Mouse (Mus musculus): Measurements from ENCODE around the gene Rab30. TPM values are rescaled to one million over a fixed set of nuclear protein-coding genes. Genes with fewer than 3 reads are reported as not detected.
A peak's percentile ranks its signal among the peaks of the same experiment; 100 is the strongest.

Gene Rab30
- 15.3 and 15.4 TPM in 2 replicates for polyA plus RNA-seq (2012; rRNA removed)

- TF ChIP-seq POLR2A (IDR thresholded peaks at IDR 0.05; ENCODE audit: extremely low read depth, insufficient read depth, low read length): peak; percentile 90
- no peak for TF ChIP-seq CTCF (IDR thresholded peaks at IDR 0.05; ENCODE audit: extremely low read depth, insufficient read depth, low read length)
- Histone ChIP-seq H3K4me1 (ENCODE audit: control insufficient read depth, insufficient read depth, low read length) (peaks cover 3% of the 10 kb centered on the region), H3K27ac (ENCODE audit: insufficient read depth, low read length) (peak within 1 kb of the TSS; percentile 82), H3K4me3 (ENCODE audit: insufficient read depth, low read length) (peak within 1 kb of the TSS; percentile 83)
These were observed at the start of gene Rab30 for GRCm38 (mm10) chr7:92741152-92741860. Gene Rab30, plus strand, starts transcription at chr7:92741603.

DNA sequence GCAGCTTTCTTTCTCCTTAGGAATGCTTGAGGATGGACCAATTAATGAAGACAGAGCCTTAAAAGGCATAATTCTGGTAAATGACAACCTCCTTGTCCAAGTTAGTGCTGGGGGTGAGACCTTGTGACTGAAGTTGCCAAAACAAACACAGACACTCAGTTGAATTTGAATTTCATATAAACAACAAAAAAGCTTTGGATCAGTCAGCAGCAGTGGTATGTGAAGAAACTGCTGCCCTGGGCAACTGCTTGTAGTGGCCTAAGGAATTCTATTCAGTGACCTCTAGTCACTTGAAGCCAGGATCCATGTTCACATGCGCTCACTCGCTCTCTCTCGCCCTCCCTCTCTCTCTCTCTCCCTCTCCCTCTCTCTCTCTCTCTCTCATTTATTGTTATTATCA, 45.0 kb upstream of the Rab30 start:
- Histone ChIP-seq H3K27ac (ENCODE audit: insufficient read depth, low read length) (no peak overlapping the region), H3K4me1 (ENCODE audit: control insufficient read depth, insufficient read depth, low read length) (no peaks in the 10 kb centered on the region), H3K4me3 (ENCODE audit: insufficient read depth, low read length) (no peak overlapping the region)
- no peak for TF ChIP-seq CTCF (IDR thresholded peaks at IDR 0.05; ENCODE audit: extremely low read depth, insufficient read depth, low read length)
- TF ChIP-seq POLR2A (IDR thresholded peaks at IDR 0.05; ENCODE audit: extremely low read depth, insufficient read depth, low read length): no peak

GRCm38 (mm10) chr7:92698770-92699169, 42.6 kb upstream of the Rab30 start:
- Histone ChIP-seq H3K4me1 (ENCODE audit: control insufficient read depth, insufficient read depth, low read length) (no peaks in the 10 kb centered on the region), H3K4me3 (ENCODE audit: insufficient read depth, low read length) (no peak overlapping the region), H3K27ac (ENCODE audit: insufficient read depth, low read length) (no peak overlapping the region)
- TF ChIP-seq POLR2A (IDR thresholded peaks at IDR 0.05; ENCODE audit: extremely low read depth, insufficient read depth, low read length) (no peak), CTCF (IDR thresholded peaks at IDR 0.05; ENCODE audit: extremely low read depth, insufficient read depth, low read length) (no peak)

GRCm38 (mm10) chr7:92703661-92704060, 37.7 kb upstream of the Rab30 start:
- Histone ChIP-seq H3K4me1 (ENCODE audit: control insufficient read depth, insufficient read depth, low read length) (no peaks in the 10 kb centered on the region; the same call in 1 of the 2 replicates), H3K27ac (ENCODE audit: insufficient read depth, low read length) (no peak overlapping the region), H3K4me3 (ENCODE audit: insufficient read depth, low read length) (no peak overlapping the region)
- no peak for TF ChIP-seq POLR2A (IDR thresholded peaks at IDR 0.05; ENCODE audit: extremely low read depth, insufficient read depth, low read length)

DNA sequence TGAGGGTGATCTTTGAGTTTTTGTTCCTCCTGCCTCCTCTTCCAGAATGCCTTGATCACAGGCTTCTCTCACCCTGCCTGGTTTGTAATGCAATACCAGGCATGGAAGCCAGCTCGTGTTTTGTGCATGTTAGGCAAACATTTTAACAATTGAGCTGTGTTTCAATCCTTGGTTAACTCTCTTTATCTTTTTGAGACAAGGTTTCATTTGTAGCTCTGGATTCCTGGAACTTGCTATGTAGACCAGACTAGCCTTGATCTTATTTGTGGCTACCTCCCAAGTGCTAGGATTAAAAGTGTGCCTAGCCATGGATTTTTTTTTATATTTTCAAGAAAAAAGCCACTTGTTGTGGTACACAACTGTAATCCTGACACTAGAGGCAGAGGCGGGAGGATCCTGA, 35.9 kb upstream of the Rab30 start:
- H3K4me1 ChIP-seq (ENCODE audit: control insufficient read depth, insufficient read depth, low read length): no peaks in the 10 kb centered on the region; the same call in 1 of the 2 replicates
- no peak for TF ChIP-seq CTCF (IDR thresholded peaks at IDR 0.05; ENCODE audit: extremely low read depth, insufficient read depth, low read length)
- no peak for TF ChIP-seq POLR2A (IDR thresholded peaks at IDR 0.05; ENCODE audit: extremely low read depth, insufficient read depth, low read length)
- H3K4me3 ChIP-seq (ENCODE audit: insufficient read depth, low read length): no peak overlapping the region
- no peak overlapping the region for H3K27ac ChIP-seq (ENCODE audit: insufficient read depth, low read length)

DNA sequence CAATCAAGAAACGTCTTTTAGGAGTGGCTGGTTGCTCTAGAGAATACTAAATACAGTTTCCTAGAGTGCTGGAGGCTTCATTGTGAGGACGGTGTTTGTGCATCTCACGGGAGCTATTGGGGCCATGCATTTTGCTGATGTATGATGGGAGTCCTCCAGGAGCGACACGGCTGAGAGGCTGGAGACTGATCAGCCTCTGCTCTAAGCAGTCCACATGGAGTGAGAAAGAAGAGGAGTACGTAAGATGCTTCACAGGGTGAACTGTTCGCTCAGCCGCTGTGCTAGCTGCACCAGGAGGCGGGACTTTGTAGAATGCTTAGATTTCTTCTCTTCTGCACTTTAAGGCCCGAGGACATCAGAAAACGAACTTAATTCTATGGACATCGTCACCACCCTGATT, 34.7 kb upstream of the Rab30 start:
- TF ChIP-seq POLR2A (IDR thresholded peaks at IDR 0.05; ENCODE audit: extremely low read depth, insufficient read depth, low read length) (no peak), CTCF (IDR thresholded peaks at IDR 0.05; ENCODE audit: extremely low read depth, insufficient read depth, low read length) (no peak)
- H3K4me3 ChIP-seq (ENCODE audit: insufficient read depth, low read length): no peak overlapping the region
- H3K4me1 ChIP-seq (ENCODE audit: control insufficient read depth, insufficient read depth, low read length): no peaks in the 10 kb centered on the region; the same call in 1 of the 2 replicates
- no peak overlapping the region for H3K27ac ChIP-seq (ENCODE audit: insufficient read depth, low read length)

DNA sequence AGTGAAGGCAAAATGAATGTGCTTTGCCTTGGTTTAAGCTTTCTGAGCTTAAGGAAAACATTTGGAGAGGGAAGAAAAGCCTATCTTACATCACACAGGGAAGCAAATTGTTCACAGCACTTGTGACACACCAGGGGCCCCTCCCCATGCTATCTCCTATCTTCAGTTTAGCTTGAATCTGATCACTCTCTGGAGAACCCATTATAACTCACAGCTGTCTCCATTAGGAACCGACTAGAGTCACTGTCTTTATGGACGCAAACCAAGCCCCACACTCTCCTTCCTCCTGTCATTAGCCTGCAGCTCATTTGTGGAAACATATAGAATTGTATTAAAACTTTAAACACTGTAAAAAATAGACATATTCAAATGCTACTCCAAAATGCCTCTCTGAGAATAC, 31.8 kb upstream of the Rab30 start:
- Histone ChIP-seq H3K4me1 (ENCODE audit: control insufficient read depth, insufficient read depth, low read length) (no peaks in the 10 kb centered on the region; the same call in 1 of the 2 replicates), H3K27ac (ENCODE audit: insufficient read depth, low read length) (no peak overlapping the region), H3K4me3 (ENCODE audit: insufficient read depth, low read length) (no peak overlapping the region)
- TF ChIP-seq CTCF (IDR thresholded peaks at IDR 0.05; ENCODE audit: extremely low read depth, insufficient read depth, low read length): no peak
- no peak for TF ChIP-seq POLR2A (IDR thresholded peaks at IDR 0.05; ENCODE audit: extremely low read depth, insufficient read depth, low read length)

- no peaks in the 10 kb centered on the region for H3K4me1 ChIP-seq (ENCODE audit: control insufficient read depth, insufficient read depth, low read length)
- no peak overlapping the region for H3K27ac ChIP-seq (ENCODE audit: insufficient read depth, low read length)
- no peak overlapping the region for H3K4me3 ChIP-seq (ENCODE audit: insufficient read depth, low read length)
- TF ChIP-seq CTCF (IDR thresholded peaks at IDR 0.05; ENCODE audit: extremely low read depth, insufficient read depth, low read length): no peak
- no peak for TF ChIP-seq POLR2A (IDR thresholded peaks at IDR 0.05; ENCODE audit: extremely low read depth, insufficient read depth, low read length)
These were observed 29.8 kb upstream of the Rab30 start for GRCm38 (mm10) chr7:92711593-92711992.

DNA sequence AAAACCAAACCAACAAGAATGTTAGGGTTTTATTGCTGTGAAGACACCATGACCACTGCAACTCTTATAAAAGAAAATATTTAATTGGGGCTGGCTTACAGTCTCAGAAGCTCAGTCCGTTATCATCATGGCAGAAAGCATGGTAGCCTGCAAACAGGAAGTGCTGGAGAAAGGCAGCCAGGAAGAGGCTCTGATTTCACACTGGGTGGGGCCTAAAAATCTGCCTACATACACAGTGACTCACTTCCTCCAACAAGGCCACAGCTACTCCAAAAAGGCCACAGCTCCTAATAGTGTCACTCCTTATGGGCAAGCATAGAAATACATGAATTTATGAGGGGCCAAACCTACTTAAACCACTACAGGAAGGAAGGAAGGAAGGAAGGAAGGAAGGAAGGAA, 26.3 kb upstream of the Rab30 start:
- Histone ChIP-seq H3K4me1 (ENCODE audit: control insufficient read depth, insufficient read depth, low read length) (no peaks in the 10 kb centered on the region), H3K27ac (ENCODE audit: insufficient read depth, low read length) (no peak overlapping the region), H3K4me3 (ENCODE audit: insufficient read depth, low read length) (no peak overlapping the region)
- TF ChIP-seq CTCF (IDR thresholded peaks at IDR 0.05; ENCODE audit: extremely low read depth, insufficient read depth, low read length): no peak
- no peak for TF ChIP-seq POLR2A (IDR thresholded peaks at IDR 0.05; ENCODE audit: extremely low read depth, insufficient read depth, low read length)

DNA sequence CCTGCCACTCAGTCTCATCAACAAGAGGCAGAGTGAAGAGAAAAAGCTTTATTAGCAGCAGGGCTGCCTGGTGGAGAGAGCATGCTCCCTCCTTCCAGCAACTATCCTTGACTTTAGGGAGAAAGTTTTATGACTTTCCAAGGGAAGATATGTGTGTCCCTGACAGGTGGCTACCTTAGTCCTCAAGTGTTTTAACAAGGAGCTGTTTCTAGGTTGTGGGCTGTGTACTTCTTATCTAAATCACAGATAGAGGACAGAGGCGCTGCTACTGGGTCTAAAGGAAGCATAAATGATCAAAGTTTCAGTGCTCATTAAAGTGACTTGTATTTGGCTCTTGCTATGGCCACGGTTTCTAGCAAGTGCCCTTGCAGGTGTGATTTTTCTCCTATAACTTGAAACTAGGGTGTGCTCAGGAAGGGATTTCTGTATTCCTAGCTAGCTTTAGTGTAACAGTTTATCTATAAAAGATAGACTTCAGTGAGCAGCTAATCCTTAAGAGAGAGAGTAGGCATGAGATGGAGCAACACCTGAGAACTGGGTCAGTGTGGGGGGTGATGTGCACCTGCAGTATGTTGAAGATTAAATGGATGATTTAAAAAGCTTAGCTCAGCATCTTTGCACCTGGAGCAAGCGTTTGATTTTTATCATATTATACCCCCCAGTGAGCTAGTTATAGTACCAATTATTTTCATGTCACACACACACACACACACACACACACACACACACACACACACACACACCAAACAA, 21.1 kb upstream of the Rab30 start:
- Histone ChIP-seq H3K4me1 (ENCODE audit: control insufficient read depth, insufficient read depth, low read length) (no peaks in the 10 kb centered on the region), H3K4me3 (ENCODE audit: insufficient read depth, low read length) (no peak overlapping the region), H3K27ac (ENCODE audit: insufficient read depth, low read length) (no peak overlapping the region)
- TF ChIP-seq POLR2A (IDR thresholded peaks at IDR 0.05; ENCODE audit: extremely low read depth, insufficient read depth, low read length) (no peak), CTCF (IDR thresholded peaks at IDR 0.05; ENCODE audit: extremely low read depth, insufficient read depth, low read length) (no peak)
